Mouse (Mus musculus) liver, postnatal 0 days (tissue): Measurements from ENCODE around the gene Ttf1.

ENCODE experiments used
- CTCF ChIP-seq: sonication (generic); IDR thresholded peaks from 2 replicates; pipeline ENCODE4 v1.5.1; 2016; ENCODE audit warnings: antibody characterized with exemption, low read depth
- EP300 ChIP-seq: IDR thresholded peaks from 2 replicates; pipeline ENCODE4 v1.6.1; 2016; ENCODE audit warnings: antibody characterized with exemption, low read depth, mild to moderate bottlenecking

GRCm38 (mm10) chr2:29120969-29121368, 60.9 kb downstream of the Ttf1 start:
- TF ChIP-seq CTCF (no peak), EP300 (no peak)
